Mouse (Mus musculus) urinary bladder, postnatal 25 days (tissue): ENCODE measurements at regions not wholly inside any gene's neighbourhood (a gene's known extent, or its start where the extent isn't known, plus 50 kb on each side); places are given as distances from the start of the nearest gene placed in this dataset.
"Not testable (repeated sequence)": the region's sequence is repeated elsewhere in the genome, so short reads cannot be mapped to it uniquely, and the experiment has no call there.

Experiments
- DNase-seq: peaks from one replicate; pipeline ENCODE4 v3.0.0; 2022; ENCODE audit warnings: low spot score

- DNase-seq = no peak
Observed at GRCm38 (mm10) chr14:9492228-9492627, 826.2 kb upstream of the 4930452B06Rik start.

GRCm38 (mm10) chr14:9488585-9488984 is 822.5 kb upstream of the 4930452B06Rik start:
- DNase-seq = no peak

- DNase-seq = no peak
Observed at GRCm38 (mm10) chr14:9478981-9479380, 812.9 kb upstream of the 4930452B06Rik start.

- DNase-seq = peak; percentile 33
Observed at GRCm38 (mm10) chr14:9475169-9475568, 809.1 kb upstream of the 4930452B06Rik start.

GRCm38 (mm10) chr14:9469686-9470085 is 803.6 kb upstream of the 4930452B06Rik start:
- no peak for DNase-seq

- no peak for DNase-seq
Observed at GRCm38 (mm10) chr14:9468654-9469053, 802.6 kb upstream of the 4930452B06Rik start.

GRCm38 (mm10) chr14:9467690-9468458 is 801.8 kb upstream of the 4930452B06Rik start:
- DNase-seq = no peak

GRCm38 (mm10) chr14:9460006-9460405 is 794.0 kb upstream of the 4930452B06Rik start:
- DNase-seq = no peak

GRCm38 (mm10) chr14:9458856-9459255 is 792.8 kb upstream of the 4930452B06Rik start:
- DNase-seq = no peak

GRCm38 (mm10) chr14:9457801-9458495 is 791.9 kb upstream of the 4930452B06Rik start:
- no peak for DNase-seq

- DNase-seq = no peak
Observed at GRCm38 (mm10) chr14:9455986-9456385, 789.9 kb upstream of the 4930452B06Rik start.

GRCm38 (mm10) chr14:9449942-9450341 is 783.9 kb upstream of the 4930452B06Rik start:
- DNase-seq = peak; percentile 22

- DNase-seq = no peak
Observed at GRCm38 (mm10) chr14:9437896-9438295, 771.9 kb upstream of the 4930452B06Rik start.

GRCm38 (mm10) chr14:9435136-9435535 is 769.1 kb upstream of the 4930452B06Rik start:
- DNase-seq = no peak

- no peak for DNase-seq
Observed at GRCm38 (mm10) chr14:9433081-9433590, 767.1 kb upstream of the 4930452B06Rik start.

GRCm38 (mm10) chr14:9431798-9432197 is 765.8 kb upstream of the 4930452B06Rik start:
- DNase-seq = no peak

GRCm38 (mm10) chr14:9411822-9412403 is 745.9 kb upstream of the 4930452B06Rik start:
- no peak for DNase-seq

- DNase-seq = no peak
Observed at GRCm38 (mm10) chr14:9403688-9404087, 737.6 kb upstream of the 4930452B06Rik start.

- no peak for DNase-seq
Observed at GRCm38 (mm10) chr14:9400861-9401260, 734.8 kb upstream of the 4930452B06Rik start.

- DNase-seq = peak; percentile 73
Observed at GRCm38 (mm10) chr14:9393271-9393771, 727.3 kb upstream of the 4930452B06Rik start.

- DNase-seq = not testable (repeated sequence)
Observed at GRCm38 (mm10) chr14:9389878-9390536, 724.0 kb upstream of the 4930452B06Rik start.

GRCm38 (mm10) chr14:9389180-9389579 is 723.1 kb upstream of the 4930452B06Rik start:
- DNase-seq = no peak
